Mouse (Mus musculus): ENCODE data around the gene Atp8b3.

DNA sequence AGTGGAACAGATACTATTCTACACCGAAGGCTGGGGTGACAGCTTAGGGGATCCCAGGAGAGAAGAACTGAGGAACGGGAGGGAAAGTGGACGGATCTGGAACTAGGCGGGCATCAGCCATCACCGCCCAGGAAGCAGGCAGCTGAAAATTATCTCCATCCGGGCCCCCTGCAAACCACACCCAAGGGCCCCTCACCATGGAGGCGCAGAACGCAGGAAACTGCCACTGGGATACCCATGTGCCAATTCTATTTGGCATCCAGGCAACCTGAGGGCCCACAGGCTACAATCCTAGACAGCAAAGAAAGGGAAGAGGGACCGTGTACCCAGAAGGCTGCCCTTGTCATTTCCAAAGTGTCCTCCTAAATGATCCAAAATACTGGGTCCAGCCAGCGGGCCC lies 31.5 kb upstream of the Atp8b3 start:
- TF ChIP-seq CTCF (IDR thresholded peaks at IDR 0.05; ENCODE audit: borderline replicate concordance, extremely low read depth, insufficient read depth, insufficient read length), result no peak
- TF ChIP-seq POLR2A (IDR thresholded peaks at IDR 0.05; ENCODE audit: borderline replicate concordance, extremely low read depth, insufficient read depth, insufficient read length, poor library complexity, severe bottlenecking), result no peak

Measured in brain, embryonic 14.5 days (tissue).